Mouse (Mus musculus) bone marrow, adult 2 months (tissue): ENCODE results near the gene Vstm5. TPM values are rescaled to one million over a fixed set of nuclear protein-coding genes. Genes with fewer than 3 reads are reported as not detected.
"Not testable (repeated sequence)": the region's sequence is repeated elsewhere in the genome, so short reads cannot be mapped to it uniquely, and the experiment has no call there.

Source experiments
- H3K27ac ChIP-seq: fragments of 200-500 bp; 2 replicates; pipeline ENCODE4 v1.5.1; 2012; ENCODE audit warnings: low read depth, mild to moderate bottlenecking, control low read depth, inconsistent platforms, low read length; ENCODE audit not compliant: control insufficient read depth, poor library complexity, insufficient read depth
- H3K4me1 ChIP-seq: fragments of 200-500 bp; 2 replicates; pipeline ENCODE4 v1.6.1; 2011; ENCODE audit warnings: low read length; ENCODE audit not compliant: control insufficient read depth, insufficient read depth
- H3K4me3 ChIP-seq: fragments of 200-500 bp; replicated peaks from 2 replicates; pipeline ENCODE3; 2011; ENCODE audit warnings: mild to moderate bottlenecking, low read depth, low read length, control low read depth; ENCODE audit not compliant: control insufficient read depth
- CTCF ChIP-seq: fragments of 200-500 bp; IDR thresholded peaks from 2 replicates; pipeline ENCODE4 v1.5.1; 2011; ENCODE audit warnings: low read length, control low read depth; ENCODE audit not compliant: control insufficient read depth, insufficient read depth
- POLR2A ChIP-seq: fragments of 200-500 bp; IDR thresholded peaks from 2 replicates; pipeline ENCODE4 v1.6.1; 2011; ENCODE audit warnings: low read depth, mild to moderate bottlenecking, control low read depth, low read length, borderline replicate concordance; ENCODE audit not compliant: control insufficient read depth
- WGBS: fragments of 180-500 bp; shearing (Covaris S2); methylation state at CpG from one replicate; pipeline ENCODE4 v1.1.7; 2018; 5-methylcytosine and 5-hydroxymethylcytosine counted together
- polyA plus RNA-seq: library from polyadenylated mRNA; stranded (reverse); fragments of >200 nt; gene quantifications from 2 replicates; pipeline ENCODE4 v1.2.4, GENCODE M21; 2011; ENCODE audit warnings: low replicate concordance; ENCODE audit not compliant: missing spikeins, insufficient read depth, insufficient read length

The Vstm5 gene
- 1.5 TPM in 1 of 2 replicates, not detected in the other for polyA plus RNA-seq

GRCm38 (mm10) chr9:15239042-15239925 lies at the start of gene Vstm5:
TSS of gene Vstm5 (plus strand) at chr9:15239045.
- Histone ChIP-seq H3K27ac (no peak within 1 kb of the TSS), H3K4me1 (no peaks in the 10 kb centered on the region), H3K4me3 (no peak within 1 kb of the TSS)
- TF ChIP-seq CTCF (no peak), POLR2A (no peak)
- 6% methylated on average over 35 of the region's 35 CpGs for WGBS

- WGBS, result 81% methylated on average over 10 of the region's 10 CpGs
- H3K27ac ChIP-seq, H3K4me1 ChIP-seq, H3K4me3 ChIP-seq: not testable (repeated sequence)
Observed at GRCm38 (mm10) chr9:15194806-15195205, 44.0 kb upstream of the Vstm5 start.

GRCm38 (mm10) chr9:15206631-15207030 lies 32.2 kb upstream of the Vstm5 start:
- TF ChIP-seq POLR2A, result no peak
- no peak for TF ChIP-seq CTCF
- Histone ChIP-seq H3K4me3 (no peak overlapping the region), H3K4me1 (no peaks in the 10 kb centered on the region), H3K27ac (no peak overlapping the region)
- 79% methylated on average over 4 of the region's 4 CpGs for WGBS

GRCm38 (mm10) chr9:15209320-15209719 lies 29.5 kb upstream of the Vstm5 start:
- no peak overlapping the region for H3K27ac ChIP-seq
- H3K4me3 ChIP-seq, result no peak overlapping the region
- 59% methylated on average over 2 of the region's 2 CpGs for WGBS
- TF ChIP-seq CTCF, result no peak
- TF ChIP-seq POLR2A, result no peak
- no peaks in the 10 kb centered on the region for H3K4me1 ChIP-seq

GRCm38 (mm10) chr9:15211876-15212275 lies 27.0 kb upstream of the Vstm5 start:
- Histone ChIP-seq H3K4me3 (no peak overlapping the region), H3K27ac (no peak overlapping the region), H3K4me1 (no peaks in the 10 kb centered on the region)
- 59% methylated on average over 3 of the region's 3 CpGs for WGBS
- TF ChIP-seq CTCF (no peak), POLR2A (no peak)

- WGBS, result 70% methylated on average over 1 of the region's 1 CpGs
- H3K4me3 ChIP-seq, result no peak overlapping the region
- no peak for TF ChIP-seq CTCF
- TF ChIP-seq POLR2A, result no peak
- H3K27ac ChIP-seq, result no peak overlapping the region
- no peaks in the 10 kb centered on the region for H3K4me1 ChIP-seq
Observed at GRCm38 (mm10) chr9:15213695-15214094, 25.1 kb upstream of the Vstm5 start.

GRCm38 (mm10) chr9:15224912-15225311 lies 13.9 kb upstream of the Vstm5 start:
- Histone ChIP-seq H3K27ac (no peak overlapping the region), H3K4me1 (no peaks in the 10 kb centered on the region), H3K4me3 (no peak overlapping the region)
- no peak for TF ChIP-seq POLR2A
- no peak for TF ChIP-seq CTCF
- WGBS, result 48% methylated on average over 2 of the region's 2 CpGs

- 81% methylated on average over 3 of the region's 3 CpGs for WGBS
- Histone ChIP-seq H3K4me3 (no peak overlapping the region), H3K27ac (no peak overlapping the region), H3K4me1 (no peaks in the 10 kb centered on the region)
- no peak for TF ChIP-seq CTCF
- no peak for TF ChIP-seq POLR2A
Observed at GRCm38 (mm10) chr9:15232445-15232844, 6.4 kb upstream of the Vstm5 start.

GRCm38 (mm10) chr9:15233604-15234003 lies 5.2 kb upstream of the Vstm5 start:
- WGBS, result 75% methylated on average over 1 of the region's 1 CpGs
- H3K4me3 ChIP-seq, result no peak overlapping the region
- no peaks in the 10 kb centered on the region for H3K4me1 ChIP-seq
- H3K27ac ChIP-seq, result no peak overlapping the region
- TF ChIP-seq POLR2A (no peak), CTCF (no peak)
